Mouse (Mus musculus): ENCODE data around the gene Ccn5. TPM values are rescaled to one million over a fixed set of nuclear protein-coding genes. Genes with fewer than 3 reads are reported as not detected.

The Ccn5 gene
- polyA plus RNA-seq, 1 experiment from 2014 or later, result not detected

DNA sequence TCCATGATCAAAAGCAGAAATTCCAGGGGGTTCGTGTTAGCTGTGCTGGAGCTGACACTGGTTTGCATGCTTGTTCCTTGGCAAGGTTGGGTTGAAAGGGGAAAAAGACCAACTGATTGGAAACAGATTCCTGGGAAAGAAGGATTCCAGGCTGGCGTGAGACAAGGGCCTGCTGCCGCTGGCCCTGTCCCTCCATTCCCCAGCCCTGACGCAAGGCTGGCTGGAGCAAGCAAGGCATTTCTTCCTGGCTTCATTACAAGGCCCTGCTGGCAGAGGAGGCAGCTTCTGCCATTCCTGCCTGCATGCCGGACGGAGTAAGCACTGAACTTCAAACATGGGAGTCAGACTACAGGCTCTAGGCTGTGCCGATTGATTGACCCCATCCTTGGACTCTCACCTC, 22.2 kb upstream of the Ccn5 start:
- DNase-seq (ENCODE audit: low spot score), result no peak
- H3K9ac ChIP-seq (ENCODE audit: low read depth, low read length), result no peak overlapping the region
- H3K36me3 ChIP-seq (ENCODE audit: control insufficient read depth, insufficient read depth, low read length), result no peaks in the 10 kb centered on the region
- WGBS, result 68% methylated on average over 7 of the region's 7 CpGs
- no peak overlapping the region for H3K4me3 ChIP-seq (ENCODE audit: low read depth, low read length)
- no peaks in the 10 kb centered on the region for H3K27me3 ChIP-seq (replicated peaks; ENCODE audit: control insufficient read depth, insufficient read depth, low read length)
- no peak for ATAC-seq (replicated peaks; ENCODE audit: low FRiP score)
- no peak overlapping the region for H3K4me2 ChIP-seq
- no peaks in the 10 kb centered on the region for H3K4me1 ChIP-seq (replicated peaks; ENCODE audit: control insufficient read depth, insufficient read depth, low read length)
- H3K9me3 ChIP-seq (ENCODE audit: control insufficient read depth, low read length), result no peaks in the 10 kb centered on the region
- no peak overlapping the region for H3K27ac ChIP-seq (ENCODE audit: low read depth, low read length)

- WGBS, result 47% methylated on average over 3 of the region's 3 CpGs
These were observed 19.8 kb upstream of the Ccn5 start for GRCm38 (mm10) chr2:163800832-163801231.

DNA sequence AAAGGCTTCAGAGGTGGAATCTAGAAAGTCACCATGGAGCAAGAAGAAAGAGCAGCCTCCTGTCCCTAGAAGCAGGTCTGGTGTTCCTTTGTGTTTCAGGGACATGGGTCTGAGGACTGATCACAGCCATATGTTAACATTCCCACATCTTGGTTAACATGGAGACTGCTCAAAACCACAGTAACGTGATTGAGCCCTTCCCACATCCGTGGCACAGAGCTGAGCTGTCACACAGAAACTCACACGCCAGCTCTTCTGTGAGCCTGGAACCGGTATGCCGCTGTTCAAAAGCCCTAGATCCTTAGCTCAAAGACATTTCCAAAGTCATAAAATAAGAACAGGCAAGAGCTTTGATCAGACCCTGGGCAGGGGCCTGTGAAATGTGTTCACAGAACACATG, 19.3 kb upstream of the Ccn5 start:
- no peak overlapping the region for H3K27ac ChIP-seq (ENCODE audit: low read depth, low read length)
- WGBS, result 75% methylated on average over 5 of the region's 5 CpGs
- no peak overlapping the region for H3K4me3 ChIP-seq (ENCODE audit: low read depth, low read length)
- ATAC-seq (replicated peaks; ENCODE audit: low FRiP score) (no peak), DNase-seq (ENCODE audit: low spot score) (no peak)
- no peaks in the 10 kb centered on the region for H3K4me1 ChIP-seq (replicated peaks; ENCODE audit: control insufficient read depth, insufficient read depth, low read length)
- H3K9ac ChIP-seq (ENCODE audit: low read depth, low read length), result no peak overlapping the region
- H3K27me3 ChIP-seq (replicated peaks; ENCODE audit: control insufficient read depth, insufficient read depth, low read length), result no peaks in the 10 kb centered on the region
- no peaks in the 10 kb centered on the region for H3K36me3 ChIP-seq (ENCODE audit: control insufficient read depth, insufficient read depth, low read length)
- H3K4me2 ChIP-seq, result no peak overlapping the region
- no peaks in the 10 kb centered on the region for H3K9me3 ChIP-seq (ENCODE audit: control insufficient read depth, low read length)

More at GRCm38 (mm10) chr2:163800832-163801231, 19.8 kb upstream of the Ccn5 start:
- no peak overlapping the region for H3K27ac ChIP-seq (ENCODE audit: low read depth, low read length)
- no peaks in the 10 kb centered on the region for H3K36me3 ChIP-seq (ENCODE audit: control insufficient read depth, insufficient read depth, low read length)
- ATAC-seq (replicated peaks; ENCODE audit: low FRiP score), result no peak
- H3K4me1 ChIP-seq (replicated peaks; ENCODE audit: control insufficient read depth, insufficient read depth, low read length), result no peaks in the 10 kb centered on the region
- H3K9ac ChIP-seq (ENCODE audit: low read depth, low read length), result no peak overlapping the region
- DNase-seq (ENCODE audit: low spot score), result no peak
- no peak overlapping the region for H3K4me2 ChIP-seq
- no peaks in the 10 kb centered on the region for H3K9me3 ChIP-seq (ENCODE audit: control insufficient read depth, low read length)
- H3K27me3 ChIP-seq (replicated peaks; ENCODE audit: control insufficient read depth, insufficient read depth, low read length), result no peaks in the 10 kb centered on the region
- H3K4me3 ChIP-seq (ENCODE audit: low read depth, low read length), result no peak overlapping the region

DNA sequence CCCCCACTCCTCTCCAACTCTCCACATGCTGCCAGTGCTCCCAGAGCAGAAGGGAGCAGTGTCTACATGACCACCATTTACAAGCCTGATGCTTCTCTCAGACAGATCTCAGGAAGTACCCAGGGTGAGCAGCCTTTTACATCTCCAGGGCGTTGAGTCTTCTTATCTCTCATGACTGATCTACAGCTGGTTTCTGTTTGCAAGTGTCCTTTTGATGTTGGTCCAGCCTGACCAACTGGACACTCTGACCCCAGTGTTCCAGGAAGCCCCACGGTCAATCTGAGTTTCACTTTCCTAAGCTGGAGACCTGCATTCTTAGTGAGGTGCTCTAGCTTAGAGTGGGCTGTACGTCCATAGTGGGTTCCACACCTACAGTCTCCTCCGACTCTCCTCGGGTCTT, 16.8 kb upstream of the Ccn5 start:
- 56% methylated on average over 5 of the region's 5 CpGs for WGBS
- Histone ChIP-seq H3K4me3 (ENCODE audit: low read depth, low read length) (no peak overlapping the region), H3K9ac (ENCODE audit: low read depth, low read length) (no peak overlapping the region), H3K36me3 (ENCODE audit: control insufficient read depth, insufficient read depth, low read length) (no peaks in the 10 kb centered on the region), H3K27me3 (replicated peaks; ENCODE audit: control insufficient read depth, insufficient read depth, low read length) (no peaks in the 10 kb centered on the region), H3K4me2 (no peak overlapping the region), H3K9me3 (ENCODE audit: control insufficient read depth, low read length) (no peaks in the 10 kb centered on the region), H3K27ac (ENCODE audit: low read depth, low read length) (no peak overlapping the region), H3K4me1 (replicated peaks; ENCODE audit: control insufficient read depth, insufficient read depth, low read length) (no peaks in the 10 kb centered on the region)
- ATAC-seq (replicated peaks; ENCODE audit: low FRiP score) (no peak), DNase-seq (ENCODE audit: low spot score) (no peak)

DNA sequence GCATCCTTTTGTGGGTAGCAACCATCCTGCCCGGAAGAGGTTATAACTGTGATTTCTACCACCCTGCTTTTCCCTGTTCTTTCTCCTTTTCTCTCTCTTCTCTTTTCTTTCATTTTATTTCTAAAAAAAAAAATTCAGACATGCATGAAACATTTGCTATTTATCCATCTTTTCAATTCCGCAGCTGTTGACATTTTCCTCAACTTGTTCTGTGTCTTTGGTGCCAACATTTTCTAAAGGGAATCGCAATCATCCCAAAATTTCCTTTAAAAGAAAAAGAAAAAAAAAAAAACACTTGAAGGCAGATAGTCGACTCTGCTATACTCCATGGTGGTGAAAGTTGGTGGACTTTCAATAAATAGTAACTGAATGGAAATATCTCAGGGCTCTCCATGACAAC, 11.5 kb upstream of the Ccn5 start:
- Histone ChIP-seq H3K4me3 (ENCODE audit: low read depth, low read length) (no peak overlapping the region), H3K9me3 (ENCODE audit: control insufficient read depth, low read length) (no peaks in the 10 kb centered on the region), H3K36me3 (ENCODE audit: control insufficient read depth, insufficient read depth, low read length) (no peaks in the 10 kb centered on the region), H3K27me3 (replicated peaks; ENCODE audit: control insufficient read depth, insufficient read depth, low read length) (no peaks in the 10 kb centered on the region), H3K4me2 (no peak overlapping the region), H3K27ac (ENCODE audit: low read depth, low read length) (no peak overlapping the region), H3K9ac (ENCODE audit: low read depth, low read length) (no peak overlapping the region), H3K4me1 (replicated peaks; ENCODE audit: control insufficient read depth, insufficient read depth, low read length) (no peaks in the 10 kb centered on the region)
- DNase-seq (ENCODE audit: low spot score) (no peak), ATAC-seq (replicated peaks; ENCODE audit: low FRiP score) (no peak)
- 95% methylated on average over 4 of the region's 4 CpGs for WGBS

- 59% methylated on average over 7 of the region's 7 CpGs for whole genome bisulfite sequencing
- Histone ChIP-seq H3K4me1 (replicated peaks; ENCODE audit: control insufficient read depth, insufficient read depth, low read length) (no peaks in the 10 kb centered on the region), H3K9ac (ENCODE audit: low read depth, low read length) (no peak overlapping the region), H3K27me3 (replicated peaks; ENCODE audit: control insufficient read depth, insufficient read depth, low read length) (no peaks in the 10 kb centered on the region), H3K9me3 (ENCODE audit: control insufficient read depth, low read length) (no peaks in the 10 kb centered on the region), H3K4me2 (no peak overlapping the region), H3K36me3 (ENCODE audit: control insufficient read depth, insufficient read depth, low read length) (no peaks in the 10 kb centered on the region), H3K27ac (ENCODE audit: low read depth, low read length) (no peak overlapping the region), H3K4me3 (ENCODE audit: low read depth, low read length) (no peak overlapping the region)
- DNase-seq (ENCODE audit: low spot score) (no peak), ATAC-seq (replicated peaks; ENCODE audit: low FRiP score) (no peak)
These were observed 11.0 kb upstream of the Ccn5 start for GRCm38 (mm10) chr2:163809704-163810103.

DNA sequence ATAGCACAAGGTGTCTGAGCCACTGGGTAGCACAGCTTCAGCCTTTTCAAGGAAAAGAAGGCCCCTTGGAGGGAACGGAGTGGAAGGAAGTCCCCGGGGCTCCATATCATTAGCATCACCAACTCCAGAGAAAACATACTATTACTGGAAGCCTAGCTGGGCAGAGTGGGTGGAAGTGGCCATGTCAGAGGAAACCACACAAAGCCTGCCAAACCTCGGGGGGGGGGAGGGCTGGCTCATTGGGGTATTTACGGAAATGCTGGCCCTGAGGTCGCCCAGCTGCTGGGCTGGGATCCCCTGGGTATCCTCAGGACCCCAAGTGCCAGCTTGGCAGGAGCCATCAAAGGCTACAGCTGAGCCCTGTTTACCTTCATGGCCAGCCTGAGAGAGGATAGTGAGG, 7.6 kb upstream of the Ccn5 start:
- Histone ChIP-seq H3K36me3 (ENCODE audit: control insufficient read depth, insufficient read depth, low read length) (no peaks in the 10 kb centered on the region), H3K9me3 (ENCODE audit: control insufficient read depth, low read length) (no peaks in the 10 kb centered on the region), H3K4me1 (replicated peaks; ENCODE audit: control insufficient read depth, insufficient read depth, low read length) (no peaks in the 10 kb centered on the region), H3K4me3 (ENCODE audit: low read depth, low read length) (no peak overlapping the region), H3K4me2 (no peak overlapping the region), H3K27me3 (replicated peaks; ENCODE audit: control insufficient read depth, insufficient read depth, low read length) (no peaks in the 10 kb centered on the region), H3K27ac (ENCODE audit: low read depth, low read length) (no peak overlapping the region), H3K9ac (ENCODE audit: low read depth, low read length) (no peak overlapping the region)
- 25% methylated on average over 5 of the region's 5 CpGs for WGBS
- DNase-seq (ENCODE audit: low spot score) (no peak), ATAC-seq (replicated peaks; ENCODE audit: low FRiP score) (no peak)

GRCm38 (mm10) chr2:163814739-163815465, 5.8 kb upstream of the Ccn5 start:
- H3K4me1 ChIP-seq (replicated peaks; ENCODE audit: control insufficient read depth, insufficient read depth, low read length), result no peaks in the 10 kb centered on the region
- 79% methylated on average over 9 of the region's 9 CpGs for WGBS
- H3K27me3 ChIP-seq (replicated peaks; ENCODE audit: control insufficient read depth, insufficient read depth, low read length), result no peaks in the 10 kb centered on the region
- H3K27ac ChIP-seq (ENCODE audit: low read depth, low read length), result no peak overlapping the region
- no peaks in the 10 kb centered on the region for H3K36me3 ChIP-seq (ENCODE audit: control insufficient read depth, insufficient read depth, low read length)
- no peak overlapping the region for H3K4me2 ChIP-seq
- no peak; the same call in 1 of the 2 replicates for ATAC-seq (replicated peaks; ENCODE audit: low FRiP score)
- H3K4me3 ChIP-seq (ENCODE audit: low read depth, low read length), result no peak overlapping the region
- H3K9me3 ChIP-seq (ENCODE audit: control insufficient read depth, low read length), result no peaks in the 10 kb centered on the region
- H3K9ac ChIP-seq (ENCODE audit: low read depth, low read length), result no peak overlapping the region
- DNase-seq (ENCODE audit: low spot score), result no peak

DNA sequence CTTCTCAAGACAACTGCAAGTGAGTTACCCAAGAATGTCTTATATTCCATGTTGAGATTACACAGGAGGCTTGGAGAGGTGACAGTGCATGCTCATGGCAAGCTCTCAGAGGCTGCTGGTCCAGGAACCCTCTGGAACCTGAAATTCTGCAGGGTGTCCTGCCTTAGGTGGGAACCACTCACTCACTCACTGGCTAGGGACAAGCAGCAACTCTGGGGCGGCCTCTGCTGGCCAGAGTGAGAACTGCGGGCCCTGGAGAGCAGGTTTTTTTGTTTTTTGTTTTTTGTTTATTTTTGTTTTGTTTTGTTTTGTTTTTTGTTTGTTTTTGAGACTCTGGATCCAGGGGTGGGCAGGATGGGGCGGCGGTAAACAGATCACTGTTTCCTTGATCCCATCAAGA, 2.6 kb downstream of the Ccn5 start:
- DNase-seq (ENCODE audit: low spot score), result peak; percentile 61
- no peak for ATAC-seq (replicated peaks; ENCODE audit: low FRiP score)
- Histone ChIP-seq H3K4me3 (ENCODE audit: low read depth, low read length) (no peak overlapping the region), H3K27ac (ENCODE audit: low read depth, low read length) (no peak overlapping the region), H3K27me3 (replicated peaks; ENCODE audit: control insufficient read depth, insufficient read depth, low read length) (no peaks in the 10 kb centered on the region), H3K4me2 (no peak overlapping the region), H3K9ac (ENCODE audit: low read depth, low read length) (no peak overlapping the region), H3K9me3 (ENCODE audit: control insufficient read depth, low read length) (no peaks in the 10 kb centered on the region), H3K36me3 (ENCODE audit: control insufficient read depth, insufficient read depth, low read length) (no peaks in the 10 kb centered on the region), H3K4me1 (replicated peaks; ENCODE audit: control insufficient read depth, insufficient read depth, low read length) (no peaks in the 10 kb centered on the region)
- WGBS, result 6% methylated on average over 4 of the region's 4 CpGs

All from liver, embryonic 11.5 days (tissue).